In the genomic region with DNA sequence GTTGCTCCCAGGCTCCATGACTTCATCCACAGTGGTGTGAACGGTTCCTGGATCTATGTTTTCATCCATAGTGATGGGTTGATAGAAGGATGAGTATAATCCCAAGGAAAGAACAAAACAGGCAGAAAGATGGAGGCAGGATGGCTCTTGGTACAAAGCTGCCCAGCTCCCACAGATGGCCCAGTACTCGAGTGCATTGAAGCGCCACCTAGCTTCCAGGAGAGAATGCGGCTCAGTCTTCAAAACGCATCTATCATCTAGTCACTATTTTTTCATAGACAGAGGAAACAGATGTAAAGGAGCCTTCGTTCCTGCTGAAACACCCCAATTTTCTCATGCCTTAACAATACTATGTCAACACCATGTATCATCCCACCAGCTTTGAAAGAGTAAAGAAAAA, we compare ENCODE assay signal across 19 mouse cellular contexts. TPM values are rescaled to one million over a fixed set of nuclear protein-coding genes. Genes with fewer than 3 reads are reported as not detected.
DNase-seq lines count a peak whose midpoint lies in the region; TF ChIP-seq lines count a peak whose summit lies in the region.
"Had no signal": no experiment of that assay in that cellular context is flagged by ENCODE, and none has a peak within 500 bp of the region (broad histone marks: within the 10 kb centered on the region; RNA-seq: fewer than 3 reads in every experiment).

No protein-coding gene starts in this region.

- peak; percentile 45 for TF ChIP-seq CTCF in layer of hippocampus, adult 2 months (conservative IDR thresholded peaks at IDR 0.05)

- DNase-seq in embryo, embryonic 10 days (ENCODE audit: low spot score), result peak; percentile 30
- DNase-seq in embryo, embryonic 10.5 days (ENCODE audit: low spot score), result no peak
- no peak for DNase-seq in layer of hippocampus, adult 2 months (ENCODE audit: low spot score in 2 of 2)
- no peak for DNase-seq in layer of hippocampus, postnatal 10 days (ENCODE audit: low spot score in 2 of 2)
- peak; percentile 19 for DNase-seq in thymus, postnatal 0 days (ENCODE audit: low spot score)
- no peak for DNase-seq in thymus, adult 18-20 months
- DNase-seq in spleen, adult 18-20 months, result no peak
- no peak for DNase-seq in cerebellum, postnatal 36 days
- DNase-seq: cerebellum, adult 18-20 months; heart, adult 2 months; heart, postnatal 14 days; layer of hippocampus, adult 9-11 months; right cerebral cortex, adult 18-20 months had no signal

- no peak overlapping the region for H3K27ac ChIP-seq in layer of hippocampus, adult 2 months
- H3K27ac ChIP-seq: heart, adult 2 months; kidney, embryonic 15.5 days; midbrain, embryonic 10.5 days had no signal

- H3K4me3 ChIP-seq in layer of hippocampus, adult 2 months, result no peak overlapping the region
- H3K4me3 ChIP-seq: heart, adult 2 months; kidney, embryonic 15.5 days; midbrain, embryonic 10.5 days; myocyte had no signal

RNA-seq across cellular contexts. Expression of a gene that starts 25.8 kb away (rescaled TPM):
- not detected for total RNA-seq in layer of hippocampus, adult 2 months (2021)
- not detected for total RNA-seq in layer of hippocampus, postnatal 10 days (2021)
- 0.12 and 0.22 TPM in 2 replicates for polyA plus RNA-seq in thymus, postnatal 0 days (2015; fragmentation: Nextera tagmentation; extraction: Ambion mirVana)
- total RNA-seq: ES-E14; left cerebral cortex, postnatal 36 days had no signal
- polyA plus RNA-seq: embryonic facial prominence, embryonic 11.5 days; midbrain, embryonic 10.5 days; myocyte had no signal

RNA-seq across cellular contexts. Expression of a gene that starts 57.5 kb away (rescaled TPM):
- 10 to 100 TPM; 30.5 to 31.8 TPM for total RNA-seq in layer of hippocampus, adult 2 months (2021)
- total RNA-seq in layer of hippocampus, postnatal 10 days (2021), result 10 to 100 TPM; 17.8 to 19.3 TPM
- 3.9 and 4.3 TPM in 2 replicates for polyA plus RNA-seq in thymus, postnatal 0 days (2015; fragmentation: Nextera tagmentation; extraction: Ambion mirVana)

Comparison
In these comparisons a context has a peak if more than half of its experiments do, and no peak if none do; other contexts are left out.
1. DNase-seq: peak in embryo, embryonic 10 days (single experiment) and thymus, postnatal 0 days (single experiment); none in embryo, embryonic 10.5 days (single experiment), layer of hippocampus, adult 2 months (0 of 2), layer of hippocampus, postnatal 10 days (0 of 2), thymus, adult 18-20 months (0 of 2), spleen, adult 18-20 months (0 of 2) and cerebellum, postnatal 36 days (0 of 2).